Mouse (Mus musculus): ENCODE measurements at regions not wholly inside any gene's neighbourhood (a gene's known extent, or its start where the extent isn't known, plus 50 kb on each side); places are given as distances from the start of the nearest gene placed in this dataset.

DNA sequence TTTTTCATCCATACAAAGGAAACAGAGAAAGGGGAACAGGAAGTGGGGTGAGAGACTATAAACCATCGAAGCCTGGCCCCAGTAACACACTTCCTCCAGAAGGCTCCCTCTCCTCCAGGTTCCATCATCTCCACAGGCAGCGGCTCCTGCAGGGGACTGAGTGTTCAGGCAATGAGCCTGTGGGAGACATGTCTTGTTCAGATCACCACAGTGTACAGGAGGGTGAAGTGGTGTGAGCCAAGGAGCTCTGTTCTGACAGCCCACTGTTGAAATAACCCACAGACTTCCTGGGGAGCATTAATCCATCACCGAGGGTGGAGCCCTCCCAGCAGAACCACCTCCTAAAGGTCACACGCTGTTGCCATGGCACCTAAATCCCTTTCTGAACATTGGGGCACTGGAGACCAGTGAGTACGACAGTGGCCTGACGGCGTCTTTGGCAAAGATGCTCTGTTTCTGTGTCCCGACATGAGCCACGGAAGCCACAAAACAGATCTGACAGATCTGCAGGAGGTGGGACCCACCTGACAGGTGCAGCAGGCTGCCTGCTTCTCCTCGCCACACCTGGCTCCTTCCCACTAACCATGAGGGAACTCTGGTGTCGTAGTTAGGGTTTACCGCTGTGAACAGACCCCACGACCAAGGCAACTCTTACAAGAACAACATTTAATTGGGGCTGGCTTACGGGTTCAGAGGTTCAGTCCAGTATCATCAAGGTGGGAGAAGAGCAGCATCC lies 60.9 kb downstream of the Psmg1 start:
- DNase-seq (ENCODE audit: low spot score in 2 of 2) = no peak

DNA sequence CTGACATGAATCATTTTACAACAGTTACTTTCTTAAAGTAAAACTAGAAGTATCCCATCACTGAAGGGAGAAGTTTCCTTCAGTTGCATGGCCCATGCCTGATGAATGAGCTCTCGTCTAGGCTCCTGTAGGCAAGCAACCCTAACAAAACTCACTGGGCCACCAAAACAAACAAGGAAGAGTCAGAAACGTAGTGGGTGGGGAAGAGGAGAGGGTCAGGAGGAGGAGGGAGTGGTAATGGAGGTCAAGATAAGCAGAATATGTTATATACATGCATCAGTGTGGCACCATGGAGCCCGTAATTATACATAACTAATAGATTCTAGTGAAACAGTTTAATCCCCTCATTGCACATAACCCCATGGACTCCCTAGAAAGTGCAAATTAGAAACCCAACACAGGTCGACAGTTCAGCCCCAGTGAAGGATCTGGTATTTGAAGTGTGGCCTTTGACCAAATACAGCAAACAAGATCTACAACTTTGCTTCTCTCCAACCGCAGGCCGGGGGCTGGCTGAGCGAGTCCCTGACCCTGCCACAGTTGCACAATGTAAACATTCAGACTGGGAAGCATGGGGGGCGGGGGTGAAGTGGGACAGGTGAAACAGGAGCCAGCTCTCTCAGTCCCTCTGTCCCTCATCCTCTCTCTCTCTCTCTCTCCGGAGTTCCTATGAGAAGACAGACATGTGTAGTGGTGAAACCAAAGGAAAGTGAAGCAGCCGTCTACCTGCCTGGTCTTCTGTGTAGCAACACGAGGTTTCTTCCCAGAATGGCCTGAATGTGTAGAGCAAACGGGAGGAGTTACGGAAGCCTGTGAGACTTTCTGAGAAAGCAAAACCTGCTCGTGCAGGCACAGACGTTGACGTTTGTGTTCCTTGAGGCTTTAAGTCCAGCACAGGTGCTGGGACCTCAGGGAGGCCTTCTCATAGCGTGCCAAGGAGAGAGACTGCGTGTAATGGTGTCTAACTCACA lies 62.2 kb downstream of the Psmg1 start:
- no peak for DNase-seq (ENCODE audit: low spot score in 2 of 2)

DNA sequence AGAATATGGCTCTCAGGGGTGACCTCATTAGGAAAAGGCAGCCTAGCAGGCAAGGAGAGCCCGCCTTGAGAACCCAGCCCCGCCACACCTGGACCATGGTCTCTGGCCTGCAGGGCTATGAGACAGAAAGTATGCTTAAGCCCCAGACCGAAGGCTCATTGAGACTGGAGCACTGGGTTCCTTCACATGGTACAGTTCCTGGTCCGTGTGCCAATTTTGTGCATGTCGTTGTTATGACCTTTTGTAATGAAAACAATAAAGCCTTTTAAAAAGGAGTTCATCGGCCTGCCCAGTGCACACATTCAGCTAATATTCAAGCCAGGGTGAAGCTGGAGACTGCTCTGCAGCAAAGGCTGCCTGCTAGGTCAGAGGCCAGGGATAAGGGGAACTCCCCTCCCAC lies 64.2 kb downstream of the Psmg1 start:
- no peak for DNase-seq (ENCODE audit: low spot score in 2 of 2)

DNA sequence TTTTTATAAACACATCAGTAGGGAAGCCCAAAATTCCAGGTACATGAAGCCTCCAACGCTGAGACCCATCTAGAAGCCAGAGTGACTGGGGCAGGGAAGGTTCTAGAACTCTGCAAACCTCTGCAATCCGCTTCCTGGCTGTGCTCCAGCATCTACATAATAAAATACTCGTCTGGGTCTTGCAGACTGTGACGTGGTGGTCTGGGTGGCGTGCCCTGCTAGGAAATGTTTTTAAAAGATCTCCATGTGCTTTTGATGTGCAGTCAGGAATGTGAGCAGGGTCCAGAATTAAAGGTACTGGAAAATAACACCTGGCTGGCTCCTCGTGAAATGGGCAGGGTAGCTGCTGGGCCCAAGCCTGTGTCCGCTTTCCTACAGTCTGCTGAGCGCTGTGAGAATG lies 66.0 kb downstream of the Psmg1 start:
- no peak for DNase-seq (ENCODE audit: low spot score in 2 of 2)

DNA sequence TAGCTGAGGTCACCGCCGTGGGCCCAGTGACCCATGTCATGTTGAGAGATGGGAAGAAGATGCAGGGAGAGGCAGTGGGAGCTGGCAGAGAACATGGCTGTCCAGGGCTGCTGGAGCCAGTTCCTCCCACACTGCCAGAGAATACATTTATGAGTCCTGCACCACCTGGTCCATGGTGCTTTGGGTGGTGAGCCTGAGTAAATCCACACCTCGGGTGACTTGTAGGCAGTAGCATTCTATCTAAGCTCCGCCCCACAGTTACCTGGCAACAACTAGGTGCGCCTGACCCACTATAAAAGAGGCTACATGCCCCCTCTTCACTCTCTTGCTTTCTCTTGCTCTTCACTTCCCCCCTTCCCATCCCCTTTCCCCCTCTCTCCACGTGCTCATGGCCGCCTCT lies 66.8 kb downstream of the Psmg1 start:
- DNase-seq (ENCODE audit: low spot score in 2 of 2) = no peak

DNA sequence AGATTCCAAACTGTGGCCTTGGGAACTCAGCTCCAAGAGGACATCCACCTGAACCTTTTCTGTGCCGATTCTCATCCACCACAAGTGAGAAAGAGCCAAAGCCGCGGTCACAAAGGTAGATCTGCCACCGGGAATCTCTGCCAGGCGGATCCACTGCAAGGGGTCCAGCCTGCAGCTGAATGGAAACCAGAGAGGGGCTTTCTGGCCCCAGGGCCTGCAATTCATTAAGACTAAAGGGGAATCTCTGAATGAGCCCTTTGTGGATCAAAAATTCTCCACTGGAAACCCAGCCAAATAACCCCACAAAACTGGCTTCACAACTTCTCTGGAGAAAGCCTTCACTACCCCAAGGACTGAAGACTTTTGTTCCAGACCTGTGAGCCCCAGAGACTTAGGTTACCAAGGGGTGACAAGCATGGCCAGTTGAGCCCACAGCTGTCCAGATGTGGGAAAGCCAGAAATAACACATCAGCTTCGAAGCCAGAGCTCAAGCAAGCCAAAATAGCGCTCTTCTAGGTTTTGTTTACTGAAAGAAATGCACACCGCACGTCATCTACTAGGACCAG lies 68.3 kb downstream of the Psmg1 start:
- no peak for DNase-seq (ENCODE audit: low spot score in 2 of 2)

DNA sequence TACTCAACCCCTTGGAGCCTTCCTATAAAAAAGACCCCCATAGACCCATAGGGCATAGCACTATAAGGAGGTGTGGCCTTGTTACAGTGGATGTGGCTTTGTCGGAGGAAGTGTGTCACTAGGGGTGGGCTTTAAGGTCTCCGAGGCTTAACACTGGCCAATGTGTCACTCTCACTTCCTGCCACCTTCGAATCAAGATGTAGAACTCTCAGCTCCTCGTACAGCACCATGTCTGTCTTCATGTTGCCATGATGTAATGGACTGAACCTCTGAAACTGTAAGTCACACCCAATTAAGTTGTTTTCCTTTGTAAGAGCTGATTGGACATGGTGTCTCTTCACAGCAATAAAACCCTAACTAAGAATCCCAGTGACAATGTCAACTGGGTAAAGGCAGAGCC lies 69.6 kb downstream of the Psmg1 start:
- DNase-seq (ENCODE audit: low spot score in 2 of 2) = no peak

DNA sequence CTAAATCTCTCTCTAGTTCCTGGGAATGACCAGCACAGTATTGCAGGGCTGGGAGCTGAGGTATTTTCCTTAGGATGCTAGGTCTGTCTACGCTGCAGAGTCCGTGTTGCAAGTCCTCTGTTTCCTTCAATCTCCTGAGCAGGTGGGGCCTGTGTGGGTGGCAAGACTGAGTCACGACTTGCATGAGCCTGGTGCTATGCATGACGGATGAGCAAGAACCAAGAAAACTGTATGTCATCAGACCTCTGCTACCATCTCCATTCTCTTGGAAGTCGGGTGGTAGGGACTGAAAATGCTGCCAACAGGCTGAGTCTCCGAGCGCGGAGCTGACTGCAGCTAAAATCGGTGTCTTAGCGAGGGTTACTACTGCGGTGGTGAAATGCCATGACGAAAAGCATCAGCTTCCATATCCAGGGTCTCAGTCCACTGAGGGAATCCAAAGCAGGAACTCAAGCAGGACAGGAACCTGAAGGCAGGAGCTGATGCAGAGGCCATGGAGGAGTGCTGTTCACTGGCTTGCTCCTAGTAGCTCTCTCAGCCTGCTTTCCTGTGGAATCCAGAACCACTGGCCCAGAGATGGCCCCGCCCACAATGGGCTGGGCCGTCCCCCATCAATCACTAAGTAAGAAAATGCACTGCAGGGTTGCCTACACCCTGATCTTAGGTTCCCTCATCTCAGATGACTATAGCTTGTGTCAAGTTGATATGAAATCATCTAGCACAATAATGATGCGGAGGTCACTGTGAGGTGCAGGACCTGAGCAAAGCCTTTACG lies 71.9 kb downstream of the Psmg1 start:
- DNase-seq (ENCODE audit: low spot score in 2 of 2) = peak; percentile 28 to 36

DNA sequence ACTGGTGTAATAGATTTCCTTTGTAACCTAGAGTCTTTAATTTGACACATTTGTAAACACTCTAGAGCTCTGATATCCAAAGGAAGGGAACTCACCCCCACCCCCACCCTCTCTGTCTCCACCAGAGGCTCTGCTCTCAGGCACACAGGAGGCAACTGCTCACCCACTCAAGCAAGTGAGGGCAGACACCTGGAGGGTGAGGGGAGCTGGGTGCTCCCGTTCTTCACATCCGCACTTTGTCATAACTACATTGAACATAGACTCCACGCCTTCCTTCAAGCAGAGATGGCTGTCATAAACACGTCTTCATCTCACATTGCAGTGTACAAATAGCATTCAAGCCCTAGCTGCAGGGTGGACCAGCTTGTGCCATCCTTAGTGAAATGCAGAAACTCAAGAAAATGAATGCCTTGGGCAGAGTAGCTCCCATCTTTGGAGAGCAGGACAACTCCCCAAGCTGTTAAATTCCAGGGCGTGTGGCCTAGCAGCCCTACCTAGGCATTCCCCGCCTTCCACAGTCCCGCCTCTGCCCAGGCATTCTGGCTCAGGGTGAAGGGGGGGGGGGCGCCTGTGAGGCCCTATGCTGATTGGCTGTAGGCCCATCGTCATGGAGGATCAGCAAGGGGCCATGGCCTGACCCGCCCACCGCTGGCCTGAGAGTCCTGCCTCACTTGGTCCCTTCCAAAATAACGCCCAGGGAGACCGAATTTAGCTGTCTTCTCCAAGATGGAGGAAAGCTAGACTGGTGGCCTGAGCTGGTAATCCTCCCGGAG lies 72.9 kb downstream of the Psmg1 start:
- no peak for DNase-seq (ENCODE audit: low spot score in 2 of 2)

DNA sequence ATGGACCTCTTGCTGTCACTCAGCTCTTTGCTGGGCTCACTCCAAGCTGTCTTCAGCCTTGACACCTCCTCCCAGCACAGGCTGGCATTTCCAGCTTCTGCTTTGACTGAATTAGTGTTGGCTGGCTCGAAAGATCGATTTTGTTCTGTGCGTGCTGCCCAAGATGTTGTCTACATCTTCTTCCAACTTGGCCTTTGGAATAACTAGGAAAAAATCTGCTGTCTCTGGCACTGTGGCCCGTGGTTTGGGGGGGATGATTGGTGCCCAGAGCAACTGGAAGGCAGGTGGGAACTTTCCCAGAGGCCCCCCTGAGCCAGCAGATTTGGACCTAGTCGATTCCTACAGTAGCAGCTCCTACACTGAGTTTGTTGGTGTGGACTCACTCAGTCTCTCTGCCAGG lies 76.9 kb downstream of the Psmg1 start:
- DNase-seq (ENCODE audit: low spot score in 2 of 2) = peak; percentile 12 to 24

DNA sequence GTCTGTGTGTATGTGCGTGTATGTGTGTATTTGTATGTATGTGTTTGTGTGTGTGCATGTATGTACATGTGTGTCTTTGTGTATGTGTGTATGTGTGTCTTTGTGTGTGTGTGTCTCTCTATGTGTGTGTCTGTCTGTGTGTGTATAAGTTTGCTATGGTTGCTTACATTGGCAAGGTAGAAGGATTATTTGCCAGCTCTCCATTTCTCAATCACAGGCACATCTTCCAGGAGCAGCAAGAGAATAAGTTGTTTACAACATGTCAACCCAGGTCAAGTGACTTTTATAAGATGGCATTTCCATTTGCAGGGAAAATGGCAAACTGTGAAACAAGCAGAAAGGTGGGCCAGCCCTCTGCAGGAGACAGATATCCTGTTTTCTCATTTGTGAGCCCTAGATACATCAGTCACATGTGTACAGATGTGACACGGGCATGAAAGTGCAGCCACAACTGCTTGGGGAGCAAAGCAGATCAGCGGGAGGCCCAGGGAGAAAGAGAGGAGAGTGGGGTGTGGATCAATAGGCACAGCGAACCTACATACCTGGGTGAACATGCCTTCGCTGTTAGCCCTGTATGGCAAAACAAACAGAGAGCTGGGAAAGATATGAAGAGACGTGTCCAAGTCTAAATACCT lies 86.1 kb downstream of the Psmg1 start:
- DNase-seq (ENCODE audit: low spot score in 2 of 2) = no peak

DNA sequence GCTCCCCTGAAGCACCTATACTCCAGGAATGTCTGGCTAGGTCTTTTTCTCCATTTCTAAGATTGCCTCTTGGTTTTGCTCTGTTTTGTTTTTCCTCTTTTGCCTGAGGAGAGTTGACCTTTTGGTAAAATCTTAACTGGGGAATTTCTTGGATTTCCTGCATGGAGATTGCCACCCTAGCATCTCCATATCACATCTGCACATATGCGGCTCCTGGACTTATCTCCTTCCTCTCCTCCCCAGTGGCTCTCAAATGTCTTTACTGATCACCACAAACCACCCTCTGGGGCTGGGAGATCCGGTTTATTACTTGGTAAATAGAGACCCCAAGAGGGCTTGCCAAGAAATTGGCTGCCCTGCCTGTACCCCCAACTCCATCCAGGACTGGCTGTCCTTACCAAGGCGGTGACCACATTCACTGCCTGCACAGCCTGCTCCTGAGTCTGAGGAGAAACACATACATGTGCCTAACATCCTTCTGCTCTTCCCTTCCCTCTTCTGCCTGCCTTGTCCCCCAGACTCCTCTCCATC lies 87.3 kb downstream of the Psmg1 start:
- no peak for DNase-seq (ENCODE audit: low spot score in 2 of 2)

DNA sequence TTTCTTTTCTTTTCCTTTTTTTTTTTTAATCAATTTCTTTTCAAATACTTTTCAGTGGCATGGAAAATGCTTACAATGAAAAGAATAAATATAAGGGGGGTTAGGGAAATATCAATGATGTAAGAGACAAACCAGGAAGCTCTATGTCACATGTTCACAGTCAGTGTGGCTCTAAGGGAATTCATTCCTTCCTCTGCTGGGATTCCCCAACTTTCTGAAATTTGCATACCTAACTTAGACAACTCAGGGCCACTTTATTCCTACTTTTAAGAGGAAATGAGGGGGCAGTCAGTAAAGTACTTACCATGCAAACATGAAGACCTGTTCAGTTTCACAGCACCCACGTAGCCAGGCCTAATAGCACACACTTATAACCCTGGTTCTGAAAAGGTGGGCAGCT lies 88.6 kb downstream of the Psmg1 start:
- DNase-seq (ENCODE audit: low spot score in 2 of 2) = no peak

DNA sequence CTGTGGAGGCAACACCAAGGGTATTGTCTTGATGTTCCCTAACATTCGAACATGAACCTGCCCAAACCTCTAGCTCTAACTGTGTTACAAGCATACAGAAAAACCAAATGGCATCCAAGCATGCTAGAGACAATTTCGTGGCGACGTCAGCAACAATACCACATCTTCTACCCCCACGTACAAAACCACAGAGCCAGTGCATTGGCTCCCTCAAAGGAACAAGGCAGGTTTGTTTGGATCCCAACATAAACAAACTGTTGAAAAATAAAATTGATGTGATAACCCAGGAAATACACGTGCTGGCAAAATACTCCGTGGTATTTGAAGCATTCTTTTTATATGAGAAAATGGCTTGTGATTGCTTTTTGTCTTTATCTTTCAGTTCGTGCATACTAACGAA lies 89.4 kb downstream of the Psmg1 start:
- no peak for DNase-seq (ENCODE audit: low spot score in 2 of 2)

DNA sequence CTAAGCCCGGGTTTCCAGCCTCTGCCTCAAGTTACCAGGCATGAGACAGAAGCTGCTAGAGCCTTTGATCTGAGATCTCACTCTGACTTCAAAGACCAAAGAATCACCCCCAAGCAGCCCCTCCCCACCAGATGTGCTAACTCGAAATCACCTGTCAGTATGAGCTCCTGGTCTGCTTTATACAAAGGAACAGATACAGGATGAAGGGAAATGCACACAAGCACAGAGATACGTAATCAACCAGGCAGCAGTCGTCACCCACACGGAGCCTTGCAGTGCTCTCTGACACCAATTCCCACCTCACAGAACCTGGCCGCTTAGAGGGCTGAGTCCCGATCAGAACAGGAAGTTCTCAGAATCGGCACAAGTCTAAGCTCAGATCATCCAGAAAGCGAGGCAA lies 90.6 kb downstream of the Psmg1 start:
- DNase-seq (ENCODE audit: low spot score in 2 of 2) = no peak

DNA sequence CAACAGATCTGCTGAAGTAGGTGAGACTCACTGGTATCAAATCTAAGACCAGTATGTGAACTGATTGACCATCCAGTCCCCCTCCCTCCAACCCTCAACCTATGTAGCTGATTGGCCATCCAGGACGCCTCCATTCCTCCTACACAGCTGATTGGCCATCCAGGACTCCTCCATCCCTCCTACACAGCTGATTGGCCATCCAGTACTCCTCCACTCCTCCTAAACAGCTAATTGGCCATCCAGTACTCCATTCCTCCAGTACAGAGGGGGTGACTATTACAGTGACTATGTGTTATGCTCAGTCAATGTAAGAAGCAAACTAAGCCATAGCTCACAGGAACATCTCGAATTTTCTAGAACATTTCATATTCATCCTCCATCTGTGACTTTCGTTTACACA lies 91.1 kb downstream of the Psmg1 start:
- no peak for DNase-seq (ENCODE audit: low spot score in 2 of 2)

DNA sequence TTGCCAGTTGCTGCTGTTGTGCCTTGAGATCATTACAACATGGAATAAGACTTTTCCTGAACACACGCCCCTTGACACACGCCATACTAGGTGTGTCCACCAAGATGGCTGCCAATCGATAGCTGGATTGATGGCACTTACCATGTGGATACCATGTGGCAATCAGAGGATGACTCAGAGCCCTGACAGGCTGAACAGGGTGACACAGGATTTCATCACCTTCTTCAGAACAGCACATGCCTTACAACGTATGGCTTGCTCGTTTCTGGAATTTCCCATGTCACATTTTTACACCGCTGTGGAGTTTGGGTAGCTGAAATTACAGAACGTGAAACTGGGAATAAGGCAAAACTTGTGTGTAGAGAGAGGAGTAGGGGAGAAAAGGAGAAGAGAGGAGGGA lies 92.9 kb downstream of the Psmg1 start:
- no peak for DNase-seq (ENCODE audit: low spot score in 2 of 2)

DNA sequence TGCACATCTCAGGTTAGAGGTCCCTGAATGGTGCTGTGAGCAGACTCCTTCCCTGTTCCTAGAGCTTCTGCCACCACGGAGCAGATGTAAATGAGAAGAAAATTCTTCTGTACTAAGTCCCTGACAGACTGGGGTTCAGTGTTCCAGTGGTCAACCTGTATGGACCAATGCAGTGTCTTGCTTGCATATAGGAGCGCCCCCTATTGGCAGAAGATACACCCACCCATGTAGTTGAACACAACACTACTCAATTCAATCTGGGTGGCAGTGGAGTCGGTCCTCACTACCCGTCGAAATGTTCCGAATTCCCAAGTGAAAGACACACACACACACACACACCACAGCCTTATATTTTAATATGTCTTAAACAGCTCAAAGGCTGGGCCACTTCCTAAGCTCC lies 94.6 kb downstream of the Psmg1 start:
- no peak for DNase-seq (ENCODE audit: low spot score in 2 of 2)

DNA sequence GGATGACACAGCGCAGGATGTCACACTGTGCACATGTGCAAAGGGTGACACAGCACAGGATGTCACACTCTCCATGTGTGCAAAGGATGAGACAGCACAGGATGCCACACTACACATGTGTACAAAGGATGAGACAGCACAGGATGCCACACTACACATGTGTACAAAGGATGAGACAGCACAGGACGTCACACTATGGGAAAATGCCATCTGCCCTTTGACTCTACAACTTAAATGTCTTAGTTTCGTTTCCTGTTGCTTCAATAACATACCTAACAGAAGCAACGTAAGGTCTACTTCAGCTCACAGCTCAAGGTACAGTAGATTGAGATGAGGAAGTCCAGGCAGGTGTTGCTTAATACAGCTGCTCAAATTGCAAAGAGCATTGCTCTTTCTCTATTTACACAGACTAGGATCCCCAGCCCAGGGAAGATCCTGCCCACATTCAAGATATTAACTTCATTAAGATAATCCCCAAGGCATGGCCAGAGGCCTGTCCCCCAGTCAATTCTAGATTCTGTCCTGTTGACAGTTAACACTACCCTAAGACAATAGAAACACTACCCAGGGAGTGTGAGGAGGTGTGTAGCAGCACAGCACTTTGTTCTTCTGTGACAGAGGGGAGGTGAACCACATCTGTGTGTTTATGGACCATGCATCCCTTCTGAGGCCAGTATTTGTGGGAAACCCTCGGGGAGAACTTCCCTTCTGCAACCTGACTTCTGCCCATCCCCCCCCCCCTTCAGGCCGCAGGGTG lies 97.0 kb downstream of the Psmg1 start:
- DNase-seq (ENCODE audit: low spot score in 2 of 2) = no peak

DNA sequence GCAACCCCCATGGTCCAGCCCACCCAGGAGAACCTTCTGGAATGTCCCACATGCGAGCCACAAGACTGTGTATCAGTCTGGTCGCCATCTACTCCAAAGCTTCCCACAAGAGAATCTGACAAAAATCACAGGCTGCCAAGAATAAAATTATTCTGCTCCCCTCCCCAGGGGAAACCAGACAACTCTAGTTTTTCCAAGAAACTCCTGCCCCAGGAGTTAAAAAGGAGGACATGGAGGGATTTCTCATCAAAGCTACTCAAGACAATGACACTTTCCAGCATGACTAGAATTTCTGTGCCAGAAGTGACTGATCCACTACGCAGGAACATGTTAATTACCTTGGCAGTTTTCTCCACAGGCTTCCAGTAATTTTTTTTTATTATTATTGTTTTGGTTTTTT lies 98.4 kb downstream of the Psmg1 start:
- no peak for DNase-seq (ENCODE audit: low spot score in 2 of 2)

All from right cerebral cortex, postnatal 36 days (tissue).